Mouse (Mus musculus) limb, embryonic 10.5 days (tissue): ENCODE data around the gene Susd6. TPM values are rescaled to one million over a fixed set of nuclear protein-coding genes. Genes with fewer than 3 reads are reported as not detected.
"Not testable (repeated sequence)": the region's sequence is repeated elsewhere in the genome, so short reads cannot be mapped to it uniquely, and the experiment has no call there.

Source experiments
- DNase-seq: peaks from one replicate; pipeline ENCODE4 v3.0.0-alpha.2; 2017; ENCODE audit warnings: low spot score
- H3K27ac ChIP-seq: fragments of 300-500 bp; sonication (generic); 2 replicates; pipeline ENCODE4 v1.5.1; 2016; ENCODE audit warnings: mild to moderate bottlenecking
- H3K27me3 ChIP-seq: fragments of 300-500 bp; sonication (generic); 2 replicates; pipeline ENCODE4 v1.6.1; 2016; ENCODE audit warnings: low read depth, mild to moderate bottlenecking; ENCODE audit not compliant: poor library complexity, severe bottlenecking
- H3K36me3 ChIP-seq: fragments of 300-500 bp; sonication (generic); 2 replicates; pipeline ENCODE4 v1.6.1; 2016; ENCODE audit warnings: mild to moderate bottlenecking, moderate library complexity
- H3K4me1 ChIP-seq: fragments of 300-500 bp; sonication (generic); 2 replicates; pipeline ENCODE4 v1.6.1; 2016
- H3K4me3 ChIP-seq: fragments of 300-500 bp; sonication (generic); 2 replicates; pipeline ENCODE4 v1.5.1; 2016; ENCODE audit warnings: mild to moderate bottlenecking, moderate library complexity
- H3K9me3 ChIP-seq: fragments of 300-500 bp; sonication (generic); replicated peaks from 2 replicates; pipeline ENCODE4 v1.6.1; 2016; ENCODE audit warnings: mild to moderate bottlenecking
- WGBS: fragments of 180-500 bp; shearing (Covaris S2); methylation state at CpG from one replicate; pipeline ENCODE4 v1.1.7; 2016; 5-methylcytosine and 5-hydroxymethylcytosine counted together
- polyA plus RNA-seq: library from polyadenylated mRNA; unstranded; fragments of >200 nt; fragmentation: Nextera tagmentation; extraction: Ambion mirVana; gene quantifications from 2 replicates; pipeline ENCODE4 v1.2.1, GENCODE M21; 2016

Susd6 gene
- polyA plus RNA-seq, 1 experiment from 2014 or later, result 12.0 TPM

- Histone ChIP-seq H3K4me3 (no peak overlapping the region), H3K27ac (no peak overlapping the region), H3K9me3 (no peaks in the 10 kb centered on the region), H3K36me3 (no peaks in the 10 kb centered on the region), H3K4me1 (peaks cover 21% of the 10 kb centered on the region), H3K27me3 (no peaks in the 10 kb centered on the region)
- WGBS, result 13% methylated on average over 2 of the region's 2 CpGs
- DNase-seq, result no peak
Observed at GRCm38 (mm10) chr12:80807451-80808085, 17.3 kb downstream of the Susd6 start.

- H3K27ac ChIP-seq, result no peak overlapping the region
- no peaks in the 10 kb centered on the region for H3K27me3 ChIP-seq
- DNase-seq, result no peak
- H3K4me1 ChIP-seq, result peaks cover 22% of the 10 kb centered on the region
- no peaks in the 10 kb centered on the region for H3K9me3 ChIP-seq
- H3K36me3 ChIP-seq, result no peaks in the 10 kb centered on the region
- WGBS, result 82% methylated on average over 2 of the region's 2 CpGs
- no peak overlapping the region for H3K4me3 ChIP-seq
Observed at GRCm38 (mm10) chr12:80810005-80810404, 19.7 kb downstream of the Susd6 start.

GRCm38 (mm10) chr12:80811646-80812509, 21.6 kb downstream of the Susd6 start:
- H3K4me1 ChIP-seq, result peaks cover 34% of the 10 kb centered on the region
- no peak overlapping the region for H3K27ac ChIP-seq
- H3K36me3 ChIP-seq, result no peaks in the 10 kb centered on the region
- 54% methylated on average over 6 of the region's 6 CpGs for WGBS
- DNase-seq, result no peak
- H3K27me3 ChIP-seq, result no peaks in the 10 kb centered on the region
- no peak overlapping the region for H3K4me3 ChIP-seq
- no peaks in the 10 kb centered on the region for H3K9me3 ChIP-seq

GRCm38 (mm10) chr12:80812510-80812820, 22.2 kb downstream of the Susd6 start:
- H3K36me3 ChIP-seq, result no peaks in the 10 kb centered on the region
- no peaks in the 10 kb centered on the region for H3K27me3 ChIP-seq
- no peak overlapping the region for H3K4me3 ChIP-seq
- H3K4me1 ChIP-seq, result peaks cover 28% of the 10 kb centered on the region
- DNase-seq, result no peak
- no peaks in the 10 kb centered on the region for H3K9me3 ChIP-seq
- 81% methylated on average over 1 of the region's 1 CpGs for WGBS
- H3K27ac ChIP-seq, result no peak overlapping the region

GRCm38 (mm10) chr12:80813456-80813855, 23.1 kb downstream of the Susd6 start:
- Histone ChIP-seq H3K4me1 (peaks cover 23% of the 10 kb centered on the region), H3K9me3 (no peaks in the 10 kb centered on the region), H3K27ac (no peak overlapping the region), H3K4me3 (no peak overlapping the region), H3K27me3 (no peaks in the 10 kb centered on the region), H3K36me3 (no peaks in the 10 kb centered on the region)
- DNase-seq, result no peak
- WGBS, result 93% methylated on average over 2 of the region's 2 CpGs

GRCm38 (mm10) chr12:80813872-80814271, 23.6 kb downstream of the Susd6 start:
- H3K4me1 ChIP-seq, result peaks cover 22% of the 10 kb centered on the region
- DNase-seq, result no peak
- H3K27me3 ChIP-seq, result no peaks in the 10 kb centered on the region
- H3K9me3 ChIP-seq, result no peaks in the 10 kb centered on the region
- no peaks in the 10 kb centered on the region for H3K36me3 ChIP-seq
- no peak overlapping the region for H3K4me3 ChIP-seq
- WGBS, result 98% methylated on average over 4 of the region's 4 CpGs
- H3K27ac ChIP-seq, result no peak overlapping the region

- H3K4me1 ChIP-seq, result peaks cover 19% of the 10 kb centered on the region
- no peak overlapping the region for H3K27ac ChIP-seq
- no peak overlapping the region for H3K4me3 ChIP-seq
- no peak for DNase-seq
- H3K36me3 ChIP-seq, result no peaks in the 10 kb centered on the region
- no peaks in the 10 kb centered on the region for H3K9me3 ChIP-seq
- H3K27me3 ChIP-seq, result no peaks in the 10 kb centered on the region
- WGBS, result 81% methylated on average over 3 of the region's 3 CpGs
Observed at GRCm38 (mm10) chr12:80814529-80814928, 24.2 kb downstream of the Susd6 start.

- Histone ChIP-seq H3K36me3 (no peaks in the 10 kb centered on the region), H3K4me3 (no peak overlapping the region), H3K27me3 (no peaks in the 10 kb centered on the region), H3K4me1 (peaks cover 14% of the 10 kb centered on the region), H3K9me3 (no peaks in the 10 kb centered on the region), H3K27ac (no peak overlapping the region)
- no peak for DNase-seq
- WGBS, result 12% methylated on average over 1 of the region's 1 CpGs
Observed at GRCm38 (mm10) chr12:80815298-80815697, 25.0 kb downstream of the Susd6 start.

GRCm38 (mm10) chr12:80815893-80816292, 25.6 kb downstream of the Susd6 start:
- 79% methylated on average over 3 of the region's 3 CpGs for WGBS
- Histone ChIP-seq H3K4me3 (no peak overlapping the region), H3K4me1 (peaks cover 14% of the 10 kb centered on the region), H3K36me3 (no peaks in the 10 kb centered on the region), H3K27ac (no peak overlapping the region), H3K9me3 (no peaks in the 10 kb centered on the region), H3K27me3 (no peaks in the 10 kb centered on the region)
- DNase-seq, result no peak

GRCm38 (mm10) chr12:80816380-80817086, 26.2 kb downstream of the Susd6 start:
- no peak for DNase-seq
- Histone ChIP-seq H3K27ac (no peak overlapping the region), H3K4me1 (peaks cover 14% of the 10 kb centered on the region), H3K27me3 (no peaks in the 10 kb centered on the region), H3K36me3 (no peaks in the 10 kb centered on the region), H3K9me3 (no peaks in the 10 kb centered on the region), H3K4me3 (no peak overlapping the region)
- WGBS, result 79% methylated on average over 1 of the region's 1 CpGs

GRCm38 (mm10) chr12:80817697-80818235, 27.5 kb downstream of the Susd6 start:
- no peak for DNase-seq
- no peaks in the 10 kb centered on the region for H3K9me3 ChIP-seq
- H3K4me1 ChIP-seq, result peaks cover 14% of the 10 kb centered on the region
- no peak overlapping the region for H3K4me3 ChIP-seq
- H3K27me3 ChIP-seq, result no peaks in the 10 kb centered on the region
- H3K36me3 ChIP-seq, result no peaks in the 10 kb centered on the region
- no peak overlapping the region for H3K27ac ChIP-seq

- not testable (repeated sequence) for H3K27me3 ChIP-seq, H3K4me3 ChIP-seq, H3K27ac ChIP-seq, H3K9me3 ChIP-seq, DNase-seq, H3K36me3 ChIP-seq
- WGBS, result 53% methylated on average over 2 of the region's 2 CpGs
- peaks cover 14% of the 10 kb centered on the region for H3K4me1 ChIP-seq
Observed at GRCm38 (mm10) chr12:80819020-80819419, 28.7 kb downstream of the Susd6 start.
